Mouse (Mus musculus): Measurements from ENCODE around the gene 4931409K22Rik.

The 4931409K22Rik gene

DNA sequence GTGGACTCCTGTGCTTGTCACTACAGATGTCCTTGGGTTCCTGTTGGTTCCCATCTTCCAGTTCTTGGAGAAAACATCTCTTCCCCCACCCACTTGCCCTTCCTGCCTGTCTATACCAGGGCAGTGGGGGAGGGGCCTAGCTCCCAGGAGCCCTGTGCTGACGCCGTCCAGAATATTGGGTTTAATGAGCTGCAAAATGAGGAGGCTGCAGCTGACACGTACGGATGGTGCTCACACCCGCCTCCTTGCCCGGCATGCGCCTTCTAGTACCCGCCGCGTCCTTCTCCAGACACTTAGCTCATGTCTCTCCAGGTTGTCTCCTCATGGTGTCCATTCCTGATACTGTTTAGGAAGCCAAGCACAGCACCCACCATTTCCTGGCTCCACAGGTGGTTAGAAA lies 57.5 kb downstream of the 4931409K22Rik start:
- in situ Hi-C loops (cut with MboI, MseI), result no loop called here

DNA sequence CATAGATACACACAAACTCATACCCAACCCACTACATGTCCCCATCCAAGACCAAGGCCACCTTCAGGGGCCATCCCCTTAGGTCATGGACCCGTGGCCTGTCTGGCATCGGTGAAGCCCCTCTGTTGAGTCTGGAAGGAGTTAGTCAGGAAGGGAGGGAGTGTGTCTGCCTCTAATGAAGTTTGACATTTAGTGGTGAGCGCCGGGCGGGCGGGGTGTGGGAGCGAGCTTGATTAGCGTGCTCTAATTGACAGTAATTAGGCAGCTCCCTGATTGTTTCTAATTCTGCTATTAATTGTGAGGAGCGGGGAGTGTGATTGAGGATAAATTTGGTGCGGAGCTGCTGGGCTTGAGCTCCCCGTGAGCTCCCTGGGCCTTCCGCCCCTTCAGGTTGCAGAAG lies 59.1 kb downstream of the 4931409K22Rik start:
- in situ Hi-C loops (cut with MboI, MseI), result no loop called here

DNA sequence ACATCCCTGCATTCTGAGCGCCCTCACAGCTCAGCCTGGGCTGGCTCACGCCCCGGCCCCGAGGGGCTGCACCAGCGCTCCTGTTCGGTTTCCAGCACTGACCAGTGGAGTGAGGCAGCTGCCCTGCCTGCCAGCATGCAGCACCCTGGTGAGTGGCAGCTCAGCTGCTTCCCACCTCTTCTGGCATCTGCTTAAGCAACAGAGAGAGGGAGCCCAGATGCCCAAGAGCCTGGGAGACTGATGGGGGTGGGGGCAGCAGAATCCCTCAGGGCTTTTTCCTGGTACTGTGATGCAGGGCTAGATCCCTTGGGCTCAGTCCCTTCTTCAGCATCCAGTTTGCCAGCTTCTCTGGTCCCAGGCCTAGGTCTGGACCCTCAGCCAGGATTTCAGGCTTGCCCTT lies 59.9 kb downstream of the 4931409K22Rik start:
- in situ Hi-C loops (cut with MboI, MseI), result no loop called here

DNA sequence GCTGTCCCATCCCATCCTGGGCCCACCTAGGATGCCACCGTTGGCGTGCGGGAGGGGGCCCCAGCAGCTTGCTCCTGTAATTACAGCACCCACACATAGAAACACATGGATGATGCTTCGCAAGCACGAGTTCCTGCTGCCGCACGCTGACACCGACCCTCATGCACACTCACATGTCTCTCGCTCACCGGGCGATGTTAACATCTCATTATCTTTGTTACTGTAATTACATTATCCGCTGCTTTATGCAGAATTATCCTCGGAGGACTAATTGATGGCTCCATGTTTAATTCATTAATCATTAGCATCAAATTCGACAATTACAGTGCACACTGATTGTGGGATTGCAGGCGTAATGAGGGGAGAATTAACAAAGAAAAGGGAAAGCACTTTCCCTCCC lies 61.6 kb downstream of the 4931409K22Rik start:
- in situ Hi-C loops (cut with MboI, MseI), result no loop called here

All from T-helper 2 cell (primary cell).